Mouse (Mus musculus) liver, embryonic 13.5 days (tissue): ENCODE results near the gene Gm20431. TPM values are rescaled to one million over a fixed set of nuclear protein-coding genes. Genes with fewer than 3 reads are reported as not detected.

Source experiments
- ATAC-seq: fragments of 200-750 bp; cut with Nextera tagmentation; 2 replicates; pipeline ENCODE4 v1.8.0; 2017; ENCODE audit warnings: low read depth, mild to moderate bottlenecking, moderate number of reproducible peaks, moderate library complexity
- DNase-seq: peaks from one replicate; pipeline ENCODE4 v3.0.0; 2022
- H3K27ac ChIP-seq: fragments of 300-500 bp; sonication (generic); 2 replicates; pipeline ENCODE4 v1.5.1; 2015; ENCODE audit warnings: moderate library complexity, mild to moderate bottlenecking, inconsistent platforms
- H3K27me3 ChIP-seq: fragments of 300-500 bp; sonication (generic); 2 replicates; pipeline ENCODE4 v1.6.1; 2015; ENCODE audit warnings: mild to moderate bottlenecking, inconsistent platforms
- H3K36me3 ChIP-seq: fragments of 300-500 bp; sonication (generic); 2 replicates; pipeline ENCODE4 v1.6.1; 2015; ENCODE audit warnings: mild to moderate bottlenecking, inconsistent platforms
- H3K4me1 ChIP-seq: fragments of 300-500 bp; sonication (generic); replicated peaks from 2 replicates; pipeline ENCODE4 v1.6.1; 2015; ENCODE audit warnings: inconsistent platforms
- H3K4me2 ChIP-seq: fragments of 300-500 bp; sonication (generic); 2 replicates; pipeline ENCODE4 v1.6.1; 2015; ENCODE audit warnings: inconsistent platforms, mild to moderate bottlenecking, moderate library complexity
- H3K4me3 ChIP-seq: fragments of 300-500 bp; sonication (generic); replicated peaks from 2 replicates; pipeline ENCODE4 v1.5.1; 2015; ENCODE audit warnings: mild to moderate bottlenecking, inconsistent platforms
- H3K9ac ChIP-seq: fragments of 300-500 bp; sonication (generic); 2 replicates; pipeline ENCODE4 v1.6.1; 2015; ENCODE audit warnings: mild to moderate bottlenecking, inconsistent platforms
- H3K9me3 ChIP-seq: fragments of 300-500 bp; sonication (generic); replicated peaks from 2 replicates; pipeline ENCODE4 v1.6.1; 2016; ENCODE audit warnings: inconsistent platforms
- WGBS: fragments of 180-500 bp; shearing (Covaris S2); methylation state at CpG from one replicate; pipeline ENCODE4 v1.1.7; 2015; ENCODE audit not compliant: insufficient replicate concordance; 5-methylcytosine and 5-hydroxymethylcytosine counted together
- polyA plus RNA-seq: library from polyadenylated mRNA; unstranded; fragments of >200 nt; fragmentation: Nextera tagmentation; extraction: Ambion mirVana; gene quantifications from 2 replicates; pipeline ENCODE4 v1.2.1, GENCODE M21; 2015

The Gm20431 gene
- polyA plus RNA-seq, 1 experiment from 2014 or later, result not detected

GRCm38 (mm10) chr2:167675120-167675909 is 14.0 kb upstream of the Gm20431 start:
- H3K4me3 ChIP-seq, result no peak overlapping the region
- no peaks in the 10 kb centered on the region for H3K36me3 ChIP-seq
- no peak for DNase-seq
- peaks cover 42% of the 10 kb centered on the region for H3K4me1 ChIP-seq
- peaks cover 12% of the 10 kb centered on the region; the same call in 1 of the 2 replicates for H3K27me3 ChIP-seq
- no peak overlapping the region for H3K4me2 ChIP-seq
- 35% methylated on average over 14 of the region's 14 CpGs for WGBS
- ATAC-seq, result no peak
- H3K27ac ChIP-seq, result no peak overlapping the region
- H3K9me3 ChIP-seq, result no peaks in the 10 kb centered on the region
- no peak overlapping the region for H3K9ac ChIP-seq

DNA sequence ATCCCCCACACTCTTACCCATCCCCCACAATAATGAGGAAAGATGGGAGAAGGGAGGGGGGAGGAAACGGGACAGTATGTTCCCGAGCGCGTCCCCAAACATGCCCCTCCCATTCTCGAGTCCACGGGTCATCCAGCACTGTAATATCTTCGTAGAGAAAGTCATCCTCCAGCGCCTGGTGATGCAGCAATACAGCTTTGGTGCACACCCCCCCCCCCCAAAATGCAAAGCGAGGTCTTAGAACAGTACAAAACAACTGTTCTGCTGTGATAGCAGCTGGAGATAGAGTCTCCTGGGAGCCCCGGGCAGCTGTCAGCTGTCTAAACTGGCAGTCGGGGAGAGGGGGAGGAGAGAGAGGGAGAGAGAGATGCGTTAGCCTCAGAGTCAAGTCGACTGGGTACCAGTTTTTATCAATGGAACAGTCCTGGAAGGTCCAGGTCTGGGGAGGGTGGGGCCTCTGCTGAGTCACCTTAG is 11.0 kb upstream of the Gm20431 start:
- Histone ChIP-seq H3K4me2 (peak overlapping the region; percentile 45), H3K9me3 (no peaks in the 10 kb centered on the region), H3K27me3 (peaks cover 15% of the 10 kb centered on the region), H3K27ac (peak overlapping the region; percentile 85), H3K36me3 (no peaks in the 10 kb centered on the region), H3K9ac (peak overlapping the region; percentile 55; the same call in 1 of the 2 replicates), H3K4me1 (peaks cover 35% of the 10 kb centered on the region), H3K4me3 (peak overlapping the region; percentile 12)
- WGBS, result 12% methylated on average over 13 of the region's 13 CpGs
- peak; percentile 93 for ATAC-seq
- DNase-seq, result peak; percentile 71

- Histone ChIP-seq H3K27ac (peak overlapping the region; percentile 85; the same call in 1 of the 2 replicates), H3K4me2 (peak overlapping the region; percentile 45), H3K4me3 (0 out of 2 replicates have a peak overlapping the region, but pooled peaks have one; percentile 12), H3K4me1 (peaks cover 35% of the 10 kb centered on the region), H3K9me3 (no peaks in the 10 kb centered on the region), H3K36me3 (no peaks in the 10 kb centered on the region), H3K27me3 (peaks cover 14% of the 10 kb centered on the region), H3K9ac (peak overlapping the region; percentile 3; the same call in 1 of the 2 replicates)
- DNase-seq (no peak), ATAC-seq (no peak)
- WGBS, result 80% methylated on average over 5 of the region's 5 CpGs
These were observed 9.9 kb upstream of the Gm20431 start for GRCm38 (mm10) chr2:167671101-167671633.

DNA sequence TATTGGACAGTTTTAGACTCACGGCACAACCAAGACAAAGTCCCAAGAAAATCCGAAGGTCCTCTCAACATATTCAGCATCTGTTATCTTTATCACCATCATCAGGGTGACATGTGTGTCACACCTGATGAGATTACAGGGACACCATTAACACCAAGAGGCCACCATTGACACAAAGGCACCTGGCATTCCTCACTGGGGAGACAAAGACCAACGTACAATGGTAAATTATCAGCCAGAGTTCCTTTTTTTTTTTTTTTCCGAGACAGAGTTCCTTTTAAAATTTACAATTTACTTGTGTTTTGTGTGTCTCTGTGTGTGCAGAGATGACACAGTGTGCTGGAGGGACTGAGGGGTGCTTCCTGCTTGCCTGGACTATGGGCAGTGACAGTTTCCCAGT is 8.1 kb upstream of the Gm20431 start:
- H3K9ac ChIP-seq, result no peak overlapping the region
- DNase-seq, result no peak
- ATAC-seq, result no peak
- WGBS, result 54% methylated on average over 4 of the region's 4 CpGs
- H3K9me3 ChIP-seq, result no peaks in the 10 kb centered on the region
- H3K27me3 ChIP-seq, result peaks cover 15% of the 10 kb centered on the region
- H3K27ac ChIP-seq, result no peak overlapping the region
- H3K4me3 ChIP-seq, result no peak overlapping the region
- H3K36me3 ChIP-seq, result no peaks in the 10 kb centered on the region
- peaks cover 32% of the 10 kb centered on the region for H3K4me1 ChIP-seq
- no peak overlapping the region for H3K4me2 ChIP-seq

DNA sequence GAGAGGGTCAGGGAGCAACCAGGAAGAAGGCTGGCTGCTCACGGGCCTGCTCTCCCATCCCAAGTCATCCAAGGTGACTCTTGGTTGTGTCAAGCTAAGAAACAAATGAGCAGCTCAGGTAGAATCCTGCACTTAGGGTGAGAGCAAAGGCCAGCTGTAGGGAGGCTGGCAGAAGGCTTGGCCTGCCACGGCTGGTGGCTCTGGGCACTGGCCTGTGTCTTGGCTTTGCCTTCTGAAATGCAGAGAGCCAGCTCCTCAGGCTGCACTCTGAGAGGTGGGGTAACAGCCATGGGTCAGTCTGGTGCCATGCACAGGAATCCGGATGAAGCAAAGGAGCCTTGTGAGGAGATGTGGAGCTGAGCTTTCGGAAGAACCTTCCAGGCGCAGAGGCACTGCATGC is 7.1 kb upstream of the Gm20431 start:
- 74% methylated on average over 5 of the region's 5 CpGs for WGBS
- Histone ChIP-seq H3K27ac (no peak overlapping the region), H3K4me2 (no peak overlapping the region), H3K27me3 (peaks cover 15% of the 10 kb centered on the region), H3K4me3 (no peak overlapping the region), H3K36me3 (no peaks in the 10 kb centered on the region), H3K4me1 (peaks cover 26% of the 10 kb centered on the region), H3K9me3 (no peaks in the 10 kb centered on the region), H3K9ac (no peak overlapping the region)
- ATAC-seq (no peak), DNase-seq (no peak)

- no peak for DNase-seq
- Histone ChIP-seq H3K27me3 (peaks cover 26% of the 10 kb centered on the region), H3K4me1 (peaks cover 15% of the 10 kb centered on the region), H3K9ac (no peak overlapping the region), H3K4me3 (no peak overlapping the region), H3K27ac (no peak overlapping the region), H3K4me2 (no peak overlapping the region), H3K9me3 (no peaks in the 10 kb centered on the region), H3K36me3 (no peaks in the 10 kb centered on the region)
- no peak for ATAC-seq
- WGBS, result 75% methylated on average over 18 of the region's 18 CpGs
These were observed 4.8 kb upstream of the Gm20431 start for GRCm38 (mm10) chr2:167665972-167666713.

DNA sequence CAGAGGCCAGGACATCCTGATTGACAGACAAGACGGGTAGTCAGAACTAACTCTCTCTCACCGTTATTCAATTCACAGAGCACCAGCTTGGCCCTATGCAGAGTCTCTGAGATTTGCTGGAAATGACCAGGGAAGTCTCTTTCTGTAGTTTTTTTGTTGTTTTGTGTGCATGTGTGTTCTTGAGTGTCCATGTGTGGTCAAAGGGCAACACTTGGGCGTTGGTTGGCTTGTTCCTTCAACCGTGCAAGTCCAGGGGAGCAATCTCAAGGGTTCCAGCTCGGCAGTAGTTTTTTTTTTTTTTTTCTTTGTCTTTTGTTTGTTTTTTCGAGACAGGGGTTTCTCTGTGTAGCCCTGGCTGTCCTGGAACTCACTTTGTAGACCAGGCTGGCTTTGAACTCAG is 1.4 kb upstream of the Gm20431 start:
- ATAC-seq, result no peak
- 34% methylated on average over 6 of the region's 6 CpGs for WGBS
- peak overlapping the region; percentile 86; the same call in 1 of the 2 replicates for H3K4me3 ChIP-seq

DNA sequence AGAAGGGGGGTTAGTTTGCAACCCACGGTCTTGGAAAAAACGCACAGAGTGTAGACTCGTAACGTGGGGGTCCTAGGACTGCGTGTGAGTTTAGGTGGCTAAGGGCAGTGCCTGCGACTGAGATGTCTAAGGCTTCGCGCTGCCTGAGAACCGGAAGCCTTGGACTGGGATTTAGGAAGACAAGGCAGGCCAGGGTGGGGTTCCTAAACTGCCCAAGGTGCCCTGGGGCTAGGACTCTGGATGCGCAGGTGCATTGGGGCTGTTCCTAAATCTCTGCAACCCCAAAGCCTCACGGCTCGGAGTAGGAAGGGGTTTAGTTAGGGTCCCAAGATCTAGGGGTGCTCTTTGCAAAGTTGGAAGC is 705 bp downstream of the Gm20431 start:
- H3K9me3 ChIP-seq, result no peaks in the 10 kb centered on the region
- H3K27me3 ChIP-seq, result peaks cover 15% of the 10 kb centered on the region; the same call in 1 of the 2 replicates
- H3K4me3 ChIP-seq, result peak overlapping the region; percentile 86
- WGBS, result 7% methylated on average over 12 of the region's 12 CpGs
- ATAC-seq (no peak), DNase-seq (no peak)
- H3K9ac ChIP-seq, result peak overlapping the region; percentile 95
- H3K4me2 ChIP-seq, result peak overlapping the region; percentile 97
- peak overlapping the region; percentile 84 for H3K27ac ChIP-seq
- H3K36me3 ChIP-seq, result no peaks in the 10 kb centered on the region; the same call in 1 of the 2 replicates
- H3K4me1 ChIP-seq, result peaks cover 57% of the 10 kb centered on the region

More for the DNA sequence above, 1.4 kb upstream of the Gm20431 start:
- no peaks in the 10 kb centered on the region for H3K9me3 ChIP-seq
- no peaks in the 10 kb centered on the region; the same call in 1 of the 2 replicates for H3K36me3 ChIP-seq
- H3K4me1 ChIP-seq, result peaks cover 44% of the 10 kb centered on the region
- peak overlapping the region; percentile 75 for H3K9ac ChIP-seq
- DNase-seq, result no peak
- peak overlapping the region; percentile 84 for H3K4me2 ChIP-seq
- peaks cover 24% of the 10 kb centered on the region for H3K27me3 ChIP-seq
- no peak overlapping the region for H3K27ac ChIP-seq

DNA sequence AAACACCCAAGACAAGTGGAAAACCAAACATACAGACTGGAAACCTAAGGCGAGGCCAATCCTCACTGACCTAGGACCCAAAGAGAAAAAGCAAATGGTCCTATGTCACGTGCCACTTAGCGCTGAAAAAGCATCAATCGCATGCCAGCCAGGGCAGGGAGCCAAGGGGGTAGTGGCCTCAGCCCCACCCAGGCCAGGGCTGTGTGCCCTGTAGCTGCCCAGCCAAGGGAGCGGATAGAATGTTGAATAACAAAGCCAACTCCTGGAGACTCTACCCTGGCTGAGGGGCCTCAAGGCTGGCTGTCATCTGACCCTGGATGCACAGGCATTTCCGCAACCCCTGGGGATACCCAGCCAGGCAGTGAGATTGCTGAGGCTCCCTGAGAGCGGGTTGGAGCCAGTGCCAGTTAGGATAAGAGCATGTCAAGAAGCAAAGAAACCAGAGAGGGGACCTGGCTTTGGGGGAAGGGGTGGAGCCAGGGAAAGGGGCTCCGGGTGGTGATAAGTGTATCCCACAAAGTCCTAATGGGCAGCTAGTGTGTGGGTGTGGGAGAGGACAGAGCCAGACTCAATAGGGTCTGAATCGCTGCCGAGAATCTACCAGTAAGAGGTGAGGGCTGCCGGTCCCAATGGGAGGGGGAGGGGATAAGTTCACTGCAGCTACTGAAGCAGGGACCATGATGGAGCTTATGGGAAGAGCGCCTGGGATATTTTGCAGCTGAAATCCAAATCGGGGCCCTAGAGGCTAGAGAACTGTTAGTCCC is 1.3 kb downstream of the Gm20431 start:
- Histone ChIP-seq H3K4me1 (peaks cover 57% of the 10 kb centered on the region), H3K27ac (no peak overlapping the region)

GRCm38 (mm10) chr2:167659177-167659846 is 2.0 kb downstream of the Gm20431 start:
- Histone ChIP-seq H3K9me3 (no peaks in the 10 kb centered on the region), H3K4me1 (peaks cover 57% of the 10 kb centered on the region), H3K9ac (no peak overlapping the region), H3K4me3 (peak overlapping the region; percentile 86), H3K36me3 (peaks cover 3% of the 10 kb centered on the region), H3K27me3 (peaks cover 12% of the 10 kb centered on the region; the same call in 1 of the 2 replicates), H3K27ac (no peak overlapping the region; the same call in 1 of the 2 replicates), H3K4me2 (peak overlapping the region; percentile 97)
- DNase-seq (no peak), ATAC-seq (no peak)
- whole genome bisulfite sequencing, result 68% methylated on average over 10 of the region's 10 CpGs

More for the DNA sequence above, 1.3 kb downstream of the Gm20431 start:
- ATAC-seq, result no peak
- peak overlapping the region; percentile 97 for H3K4me2 ChIP-seq
- 37% methylated on average over 13 of the region's 13 CpGs for WGBS
- H3K27me3 ChIP-seq, result peaks cover 15% of the 10 kb centered on the region; the same call in 1 of the 2 replicates
- H3K4me3 ChIP-seq, result peak overlapping the region; percentile 86
- no peak for DNase-seq
- no peaks in the 10 kb centered on the region; the same call in 1 of the 2 replicates for H3K36me3 ChIP-seq
- H3K9ac ChIP-seq, result peak overlapping the region; percentile 95
- no peaks in the 10 kb centered on the region for H3K9me3 ChIP-seq
